In the genomic region with DNA sequence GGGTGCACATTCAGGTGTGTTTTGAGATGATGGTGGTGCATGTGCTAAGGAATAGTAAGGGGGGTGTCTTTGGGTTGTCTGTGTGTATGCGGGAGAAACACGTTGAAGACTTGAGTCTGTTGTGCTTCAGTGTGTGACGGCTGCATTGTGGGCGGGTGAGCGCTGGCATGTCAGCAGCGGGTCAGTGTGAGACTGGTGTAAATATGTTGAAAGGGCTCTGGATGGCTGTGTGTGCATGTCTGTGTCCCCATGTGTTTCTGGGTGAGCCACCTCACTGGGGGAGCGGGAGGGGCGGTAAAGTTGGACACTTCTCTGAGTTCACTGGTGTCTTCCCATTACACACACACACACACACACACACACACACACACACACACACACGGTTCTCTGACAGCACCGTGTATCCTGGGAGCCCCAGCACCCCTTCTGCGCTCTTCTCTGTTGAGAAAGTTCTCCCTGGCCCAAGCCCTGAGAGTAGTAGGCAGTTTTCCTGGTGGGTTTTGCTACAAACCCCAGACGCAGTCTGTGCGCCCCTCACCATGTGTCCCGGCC, we compare ENCODE assay signal across 8 mouse cellular contexts. TPM values are rescaled to one million over a fixed set of nuclear protein-coding genes. Genes with fewer than 3 reads are reported as not detected.
A peak's percentile ranks its signal among the peaks of the same experiment; 100 is the strongest.
DNase-seq lines count a peak whose midpoint lies in the region; ATAC-seq and TF ChIP-seq lines count a peak whose summit lies in the region.

No protein-coding gene starts in this region.

- H3K27ac ChIP-seq in thymus, adult 2 months (ENCODE audit: control insufficient read depth, insufficient read depth, low read length) = no peak overlapping the region
- H3K27ac ChIP-seq in intestine, embryonic 16.5 days (ENCODE audit: low read length) = peak overlapping the region; percentile 97
- H3K27ac ChIP-seq in lung, postnatal 0 days (ENCODE audit: low read length) = peak overlapping the region; percentile 99

- WGBS in thymus, adult 2 months = 5% methylated on average over 13 of the region's 14 CpGs
- 3% methylated on average over 14 of the region's 14 CpGs for WGBS in intestine, embryonic 16.5 days
- 2% methylated on average over 10 of the region's 14 CpGs for WGBS in lung, postnatal 0 days

- peak overlapping the region; percentile 98 for H3K4me2 ChIP-seq in intestine, embryonic 16.5 days (ENCODE audit: low read depth, low read length)
- H3K4me2 ChIP-seq in lung, postnatal 0 days (replicated peaks; ENCODE audit: low read depth, low read length) = peak overlapping the region; percentile 88

- H3K4me3 ChIP-seq in thymus, adult 2 months (ENCODE audit: control insufficient read depth, insufficient read depth, low read length) = peak overlapping the region; percentile 74
- H3K4me3 ChIP-seq in intestine, embryonic 16.5 days (ENCODE audit: low read length) = peak overlapping the region; percentile 82
- peak overlapping the region; percentile 80 for H3K4me3 ChIP-seq in lung, postnatal 0 days (ENCODE audit: low read depth, low read length)

- H3K27me3 ChIP-seq in thymus, adult 2 months (ENCODE audit: control insufficient read depth, insufficient read depth, low read length) = peaks cover 10% of the 10 kb centered on the region; the same call in 1 of the 2 replicates
- no peaks in the 10 kb centered on the region for H3K27me3 ChIP-seq in intestine, embryonic 16.5 days (replicated peaks; ENCODE audit: control insufficient read depth, insufficient read depth, low read length)
- no peaks in the 10 kb centered on the region for H3K27me3 ChIP-seq in lung, postnatal 0 days (replicated peaks; ENCODE audit: insufficient read depth, low read length)

- ATAC-seq in CD4-positive, CD25-positive, alpha-beta regulatory T cell, adult 4 months = no peak
- no peak for ATAC-seq in intestine, embryonic 16.5 days
- no peak for ATAC-seq in lung, postnatal 0 days

- H3K9me3 ChIP-seq in intestine, embryonic 16.5 days (ENCODE audit: control insufficient read depth, low read length) = no peaks in the 10 kb centered on the region
- no peaks in the 10 kb centered on the region for H3K9me3 ChIP-seq in lung, postnatal 0 days (ENCODE audit: low read length)

- H3K4me1 ChIP-seq in thymus, adult 2 months (replicated peaks; ENCODE audit: control insufficient read depth, insufficient read depth, low read length) = peaks cover 54% of the 10 kb centered on the region
- H3K4me1 ChIP-seq in intestine, embryonic 16.5 days (ENCODE audit: control insufficient read depth, insufficient read depth, low read length) = peaks cover 46% of the 10 kb centered on the region
- peaks cover 12% of the 10 kb centered on the region; the same call in 1 of the 2 replicates for H3K4me1 ChIP-seq in lung, postnatal 0 days (ENCODE audit: insufficient read depth, low read depth, low read length)

- H3K36me3 ChIP-seq in thymus, adult 2 months (ENCODE audit: control insufficient read depth, insufficient read depth, low read length) = no peaks in the 10 kb centered on the region
- no peaks in the 10 kb centered on the region for H3K36me3 ChIP-seq in intestine, embryonic 16.5 days (ENCODE audit: control insufficient read depth, insufficient read depth, low read length)
- H3K36me3 ChIP-seq in lung, postnatal 0 days (ENCODE audit: insufficient read depth, low read length) = no peaks in the 10 kb centered on the region

- peak overlapping the region; percentile 98 for H3K9ac ChIP-seq in intestine, embryonic 16.5 days (ENCODE audit: low read depth, low read length)
- H3K9ac ChIP-seq in lung, postnatal 0 days (replicated peaks; ENCODE audit: low read depth) = peak overlapping the region; percentile 96

- peak; percentile 75 for DNase-seq in CD4-positive, CD25-positive, alpha-beta regulatory T cell, adult 2 months (ENCODE audit: low read depth, low spot score)
- DNase-seq in thymus, adult 2 months = peak; percentile 12
- DNase-seq in thymus, postnatal 10 days (ENCODE audit: low spot score in 2 of 2) = no peak
- peak; percentile 96 for DNase-seq in heart, adult 11 months
- DNase-seq in lung, postnatal 0 days (ENCODE audit: low spot score) = peak; percentile 76
- peak; percentile 41 for DNase-seq in right cerebral cortex, postnatal 25 days

- TF ChIP-seq CTCF in thymus, adult 2 months (IDR thresholded peaks at IDR 0.05; ENCODE audit: borderline replicate concordance, control insufficient read depth, extremely low read depth, insufficient read depth, low read length, poor library complexity) = no peak
- no peak for TF ChIP-seq CTCF in lung, postnatal 0 days (IDR thresholded peaks at IDR 0.05)

- no peak for TF ChIP-seq EP300 in lung, postnatal 0 days (IDR thresholded peaks at IDR 0.05)

- no peak for TF ChIP-seq POLR2A in thymus, adult 2 months (IDR thresholded peaks at IDR 0.05; ENCODE audit: control insufficient read depth, extremely low read depth, insufficient read depth, low read length, poor library complexity)

RNA-seq across cellular contexts. Expression of gene Bbc3, which starts 3.3 kb away (rescaled TPM):
- 1 to 10 TPM in 1 of 2 experiments, not detected in 1; 1.2 TPM for polyA plus RNA-seq in CD4-positive, CD25-positive, alpha-beta regulatory T cell, adult 4 months (2017; shearing (Covaris generic))
- polyA plus RNA-seq in thymus, adult 2 months (2012; rRNA removed) = 49.8 and 84.9 TPM in 2 replicates
- 6.2 and 6.6 TPM in 2 replicates for polyA plus RNA-seq in intestine, embryonic 16.5 days (2015; fragmentation: Nextera tagmentation; extraction: Ambion mirVana)
- polyA plus RNA-seq in lung, postnatal 0 days (2015; fragmentation: Nextera tagmentation; extraction: Ambion mirVana) = 30.0 and 31.1 TPM in 2 replicates

RNA-seq across cellular contexts. Expression of gene Ccdc9, which starts 24.9 kb away (rescaled TPM):
- polyA plus RNA-seq in CD4-positive, CD25-positive, alpha-beta regulatory T cell, adult 4 months (2017; shearing (Covaris generic)) = 10 to 100 TPM in 1 of 2 experiments, 1 to 10 TPM in 1; 7.6 to 13.1 TPM
- 39.4 and 43.0 TPM in 2 replicates for polyA plus RNA-seq in thymus, adult 2 months (2012; rRNA removed)
- 19.8 and 20.8 TPM in 2 replicates for polyA plus RNA-seq in intestine, embryonic 16.5 days (2015; fragmentation: Nextera tagmentation; extraction: Ambion mirVana)
- 15.9 and 18.3 TPM in 2 replicates for polyA plus RNA-seq in lung, postnatal 0 days (2015; fragmentation: Nextera tagmentation; extraction: Ambion mirVana)

RNA-seq across cellular contexts. Expression of gene Inafm1, which starts 38.1 kb away (rescaled TPM):
- polyA plus RNA-seq in CD4-positive, CD25-positive, alpha-beta regulatory T cell, adult 4 months (2017; shearing (Covaris generic)) = 1 to 10 TPM; 1.0 to 2.3 TPM
- 44.7 and 62.2 TPM in 2 replicates for polyA plus RNA-seq in thymus, adult 2 months (2012; rRNA removed)
- polyA plus RNA-seq in intestine, embryonic 16.5 days (2015; fragmentation: Nextera tagmentation; extraction: Ambion mirVana) = 13.0 and 14.2 TPM in 2 replicates
- 18.9 and 20.1 TPM in 2 replicates for polyA plus RNA-seq in lung, postnatal 0 days (2015; fragmentation: Nextera tagmentation; extraction: Ambion mirVana)

RNA-seq across cellular contexts. Expression of gene C5ar1, which starts 52.2 kb away (rescaled TPM):
- polyA plus RNA-seq in CD4-positive, CD25-positive, alpha-beta regulatory T cell, adult 4 months (2017; shearing (Covaris generic)) = not detected
- polyA plus RNA-seq in thymus, adult 2 months (2012; rRNA removed) = 3.2 and 4.1 TPM in 2 replicates
- 1.9 and 2.4 TPM in 2 replicates for polyA plus RNA-seq in intestine, embryonic 16.5 days (2015; fragmentation: Nextera tagmentation; extraction: Ambion mirVana)
- 11.8 and 13.3 TPM in 2 replicates for polyA plus RNA-seq in lung, postnatal 0 days (2015; fragmentation: Nextera tagmentation; extraction: Ambion mirVana)

Comparison
In these comparisons a context has a peak if more than half of its experiments do, and no peak if none do; other contexts are left out.
1. DNase-seq: peak in CD4-positive, CD25-positive, alpha-beta regulatory T cell, adult 2 months (single experiment), thymus, adult 2 months (single experiment), heart, adult 11 months (single experiment), lung, postnatal 0 days (single experiment) and right cerebral cortex, postnatal 25 days (single experiment); none in thymus, postnatal 10 days (0 of 2).
2. Peak in every context shown above with its lines, with median percentiles within 50 percentile points of each other: H3K4me3 ChIP-seq.